Mouse (Mus musculus) heart, embryonic 14.5 days (tissue): ENCODE measurements around the gene Piezo1. TPM values are rescaled to one million over a fixed set of nuclear protein-coding genes. Genes with fewer than 3 reads are reported as not detected.

ENCODE experiments used
- ATAC-seq: fragments of 200-750 bp; cut with Nextera tagmentation; 2 replicates; pipeline ENCODE4 v1.8.0; 2017; ENCODE audit warnings: low read depth, moderate TSS enrichment; ENCODE audit not compliant: insufficient number of reproducible peaks, insufficient read depth, low FRiP score
- H3K27ac ChIP-seq, 2 experiments: fragments of 200-500 bp in 1 of 2; fragments of 300-500 bp in 1 of 2; sonication (generic) in 1 of 2; replicated peaks in 1 of 2; 2 replicates each; pipeline ENCODE4 v1.5.1; 2012 to 2014; ENCODE audit warnings: low read depth in 2 of 2, low read length in 2 of 2, control low read depth in 1 of 2, mild to moderate bottlenecking in 1 of 2, mixed read lengths in 1 of 2; ENCODE audit not compliant: control insufficient read depth in 1 of 2, insufficient read depth in 1 of 2
- H3K27me3 ChIP-seq: fragments of 300-500 bp; sonication (generic); 2 replicates; pipeline ENCODE4 v1.6.1; 2014; ENCODE audit warnings: mild to moderate bottlenecking, low read length, control low read depth; ENCODE audit not compliant: control insufficient read depth, insufficient read depth
- H3K36me3 ChIP-seq: fragments of 300-500 bp; sonication (generic); 2 replicates; pipeline ENCODE4 v1.6.1; 2014; ENCODE audit warnings: mild to moderate bottlenecking, control low read depth, low read length, mixed read lengths; ENCODE audit not compliant: control insufficient read depth, insufficient read depth
- H3K4me1 ChIP-seq, 2 experiments: fragments of 200-500 bp in 1 of 2; fragments of 300-500 bp in 1 of 2; sonication (generic) in 1 of 2; 2 replicates each; pipeline ENCODE4 v1.6.1; 2012 to 2014; ENCODE audit warnings: low read length in 2 of 2, control low read depth in 1 of 2, mixed read lengths in 1 of 2; ENCODE audit not compliant: control insufficient read depth in 2 of 2, insufficient read depth in 2 of 2
- H3K4me2 ChIP-seq: fragments of 300-500 bp; sonication (generic); 2 replicates; pipeline ENCODE4 v1.6.1; 2014; ENCODE audit warnings: mild to moderate bottlenecking, low read length
- H3K4me3 ChIP-seq, 2 experiments: fragments of 200-500 bp in 1 of 2; fragments of 300-500 bp in 1 of 2; sonication (generic) in 1 of 2; 2 replicates each; pipeline ENCODE4 v1.5.1; 2012 to 2014; ENCODE audit warnings: low read length in 2 of 2, mild to moderate bottlenecking in 2 of 2, control low read depth in 1 of 2, low read depth in 1 of 2, moderate library complexity in 1 of 2; ENCODE audit not compliant: control insufficient read depth in 1 of 2, insufficient read depth in 1 of 2
- H3K9ac ChIP-seq: fragments of 300-500 bp; sonication (generic); 2 replicates; pipeline ENCODE4 v1.6.1; 2014; ENCODE audit warnings: mild to moderate bottlenecking, low read length
- H3K9me3 ChIP-seq: fragments of 300-500 bp; sonication (generic); 2 replicates; pipeline ENCODE4 v1.6.1; 2016; ENCODE audit warnings: low read length, control low read depth; ENCODE audit not compliant: control insufficient read depth
- WGBS: fragments of 180-500 bp; shearing (Covaris S2); extraction: QIAGEN DNeasy Blood & Tissue Kit; methylation state at CpG from one replicate; pipeline ENCODE4 v1.1.7; 2014; 5-methylcytosine and 5-hydroxymethylcytosine counted together
- polyA plus RNA-seq: library from polyadenylated mRNA; unstranded; fragments of >200 nt; fragmentation: Nextera tagmentation; extraction: Ambion mirVana; gene quantifications from 2 replicates; pipeline ENCODE4 v1.2.1, GENCODE M21; 2014

Gene Piezo1
- polyA plus RNA-seq, 1 experiment from 2014 or later = 14.9 TPM

- Histone ChIP-seq H3K36me3 (peaks cover 52% of the 10 kb centered on the region), H3K9me3 (no peaks in the 10 kb centered on the region), H3K4me3 (no peak overlapping the region), H3K4me1 (peaks cover 32 to 46% of the 10 kb centered on the region in 2 experiments), H3K27me3 (no peaks in the 10 kb centered on the region), H3K4me2 (no peak overlapping the region), H3K27ac (no peak overlapping the region), H3K9ac (no peak overlapping the region)
- WGBS = 93% methylated on average over 11 of the region's 11 CpGs
- no peak for ATAC-seq
Measured at GRCm38 (mm10) chr8:122571153-122571552, 20.0 kb upstream of the Piezo1 start.

GRCm38 (mm10) chr8:122569996-122570395 lies 18.9 kb upstream of the Piezo1 start:
- H3K9ac ChIP-seq = no peak overlapping the region
- 94% methylated on average over 16 of the region's 16 CpGs for WGBS
- H3K36me3 ChIP-seq = peaks cover 52% of the 10 kb centered on the region
- H3K9me3 ChIP-seq = no peaks in the 10 kb centered on the region
- H3K27me3 ChIP-seq = no peaks in the 10 kb centered on the region
- no peak for ATAC-seq
- H3K4me1 ChIP-seq = peaks cover 21 to 34% of the 10 kb centered on the region in 2 experiments
- H3K4me2 ChIP-seq = no peak overlapping the region
- no peak overlapping the region for H3K4me3 ChIP-seq
- no peak overlapping the region for H3K27ac ChIP-seq

GRCm38 (mm10) chr8:122569329-122569728 lies 18.2 kb upstream of the Piezo1 start:
- Histone ChIP-seq H3K36me3 (peaks cover 51% of the 10 kb centered on the region), H3K27me3 (no peaks in the 10 kb centered on the region), H3K4me3 (peak overlapping the region; percentile 40 to 88), H3K27ac (no peak overlapping the region), H3K4me2 (peak overlapping the region; percentile 92), H3K9me3 (no peaks in the 10 kb centered on the region), H3K9ac (peak overlapping the region; percentile 93), H3K4me1 (peaks cover 14 to 28% of the 10 kb centered on the region in 2 experiments)
- ATAC-seq = no peak
- WGBS = 62% methylated on average over 9 of the region's 9 CpGs

- WGBS = 26% methylated on average over 10 of the region's 10 CpGs
- no peaks in the 10 kb centered on the region for H3K9me3 ChIP-seq
- ATAC-seq = no peak
- H3K36me3 ChIP-seq = peaks cover 46% of the 10 kb centered on the region
- H3K27ac ChIP-seq = no peak overlapping the region
- H3K4me2 ChIP-seq = peak overlapping the region; percentile 92
- H3K9ac ChIP-seq = peak overlapping the region; percentile 93
- peaks cover 14 to 24% of the 10 kb centered on the region in 2 experiments for H3K4me1 ChIP-seq
- peak overlapping the region; percentile 40 to 88 for H3K4me3 ChIP-seq
- no peaks in the 10 kb centered on the region for H3K27me3 ChIP-seq
Measured at GRCm38 (mm10) chr8:122568881-122569309, 17.8 kb upstream of the Piezo1 start.

GRCm38 (mm10) chr8:122568109-122568504 lies 17.0 kb upstream of the Piezo1 start:
- H3K4me2 ChIP-seq = peak overlapping the region; percentile 92
- peaks cover 14 to 24% of the 10 kb centered on the region in 2 experiments for H3K4me1 ChIP-seq
- H3K9ac ChIP-seq = peak overlapping the region; percentile 93
- peak; percentile 35 for ATAC-seq
- H3K36me3 ChIP-seq = peaks cover 39% of the 10 kb centered on the region
- peak overlapping the region; percentile 71 to 88 for H3K4me3 ChIP-seq
- 0% methylated on average over 34 of the region's 34 CpGs for WGBS
- peak overlapping the region; percentile 76 to 94 for H3K27ac ChIP-seq
- H3K9me3 ChIP-seq = no peaks in the 10 kb centered on the region
- no peaks in the 10 kb centered on the region for H3K27me3 ChIP-seq

- under 1% methylated on average over 62 of the region's 62 CpGs for WGBS
- H3K27me3 ChIP-seq = no peaks in the 10 kb centered on the region
Measured at GRCm38 (mm10) chr8:122567361-122568108, 16.4 kb upstream of the Piezo1 start, which contains the start of gene Cdt1. TSS of gene Cdt1 (plus strand) at chr8:122568015.

GRCm38 (mm10) chr8:122566766-122567165 lies 15.6 kb upstream of the Piezo1 start:
- 26% methylated on average over 6 of the region's 6 CpGs for WGBS
- peaks cover 14 to 24% of the 10 kb centered on the region in 2 experiments for H3K4me1 ChIP-seq

More at GRCm38 (mm10) chr8:122567361-122568108, 16.4 kb upstream of the Piezo1 start, which contains the start of gene Cdt1:
- Histone ChIP-seq H3K9me3 (no peaks in the 10 kb centered on the region), H3K4me2 (peak within 1 kb of the TSS; percentile 92), H3K4me3 (peak within 1 kb of the TSS; percentile 71 to 88), H3K27ac (peak within 1 kb of the TSS; percentile 90 to 94), H3K36me3 (peaks cover 33% of the 10 kb centered on the region), H3K4me1 (peaks cover 14 to 24% of the 10 kb centered on the region in 2 experiments), H3K9ac (peak within 1 kb of the TSS; percentile 93)
- ATAC-seq = peak; percentile 92

More at GRCm38 (mm10) chr8:122566766-122567165, 15.6 kb upstream of the Piezo1 start:
- Histone ChIP-seq H3K36me3 (peaks cover 26% of the 10 kb centered on the region), H3K4me3 (peak overlapping the region; percentile 71 to 88), H3K9ac (peak overlapping the region; percentile 93), H3K4me2 (peak overlapping the region; percentile 92), H3K9me3 (no peaks in the 10 kb centered on the region), H3K27me3 (no peaks in the 10 kb centered on the region), H3K27ac (peak overlapping the region; percentile 90 to 94)
- no peak for ATAC-seq
